Mouse (Mus musculus): ENCODE results near the gene P4htm.

Gene P4htm

GRCm38 (mm10) chr9:108596998-108597764, at the start of gene P4htm:
TSS of gene P4htm (minus strand) at chr9:108597667.
- CTCF ChIA-PET: interaction anchor here (0.7 kb wide), 1 partner anchor 454 kb away, joined by 4 read pairs; no protein-coding TSS in a partner anchor

DNA sequence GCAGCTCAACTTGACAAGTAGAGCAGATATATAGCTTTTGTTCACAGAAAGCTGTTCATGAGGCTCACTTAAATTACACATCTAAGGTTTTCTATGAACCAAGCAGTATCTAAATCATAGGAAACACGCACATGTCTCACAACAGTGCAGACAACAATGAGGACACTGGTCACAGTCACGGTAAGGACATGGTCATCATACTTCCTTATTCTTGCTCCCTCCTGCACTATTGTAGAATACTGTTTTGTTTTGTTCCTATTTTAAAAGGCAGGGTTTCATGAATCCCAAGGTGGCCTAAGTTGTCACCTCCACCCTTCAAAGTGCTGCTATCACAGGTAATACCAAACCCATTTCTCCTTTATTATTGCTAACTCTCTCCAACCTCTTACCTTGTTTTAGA, 42.4 kb upstream of the P4htm start:
- CTCF ChIA-PET: no interaction called here

DNA sequence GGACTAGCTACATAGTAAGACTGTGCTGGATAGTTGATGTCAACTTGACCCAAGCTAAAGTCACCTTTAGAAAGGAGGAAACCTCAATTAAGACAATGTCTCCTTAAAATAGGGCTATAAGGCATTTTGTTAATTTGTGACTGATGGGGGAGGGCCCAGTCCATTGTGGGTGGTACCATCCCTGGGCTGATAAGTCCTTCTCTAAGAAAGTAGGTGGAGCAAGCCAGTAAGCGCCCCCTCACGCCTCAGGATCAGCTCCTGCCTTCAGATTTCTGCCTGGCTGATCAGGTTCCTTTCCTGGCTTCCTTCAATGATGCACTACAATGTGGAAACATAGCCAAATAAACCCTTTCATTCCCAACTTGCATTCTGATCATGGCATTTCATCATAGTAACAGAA, 37.9 kb upstream of the P4htm start:
- CTCF ChIA-PET: no interaction called here

DNA sequence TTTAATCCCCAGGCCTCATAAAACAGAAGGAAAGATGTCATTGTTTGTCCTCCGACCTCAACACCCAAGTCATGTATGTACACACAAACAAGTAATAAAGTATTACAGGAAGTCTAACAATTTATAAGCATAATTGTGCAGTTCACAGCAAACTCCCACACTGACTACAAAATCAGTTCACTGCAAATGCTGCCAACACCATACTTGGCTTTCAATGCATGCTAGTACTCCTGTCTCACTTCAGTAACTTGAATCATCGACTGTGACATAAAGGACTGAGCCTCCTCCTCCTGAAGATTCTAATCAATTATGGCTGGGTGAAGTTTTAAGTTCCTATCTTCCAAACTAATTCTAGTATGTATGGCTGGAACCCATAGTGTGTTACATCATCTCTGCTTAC, 36.4 kb upstream of the P4htm start:
- CTCF ChIA-PET: interaction anchor here (0.7 kb wide), 1 partner anchor 52 kb away, joined by 7 read pairs; no protein-coding TSS in a partner anchor

GRCm38 (mm10) chr9:108632375-108632774, 34.9 kb upstream of the P4htm start:
- CTCF ChIA-PET: no interaction called here

DNA sequence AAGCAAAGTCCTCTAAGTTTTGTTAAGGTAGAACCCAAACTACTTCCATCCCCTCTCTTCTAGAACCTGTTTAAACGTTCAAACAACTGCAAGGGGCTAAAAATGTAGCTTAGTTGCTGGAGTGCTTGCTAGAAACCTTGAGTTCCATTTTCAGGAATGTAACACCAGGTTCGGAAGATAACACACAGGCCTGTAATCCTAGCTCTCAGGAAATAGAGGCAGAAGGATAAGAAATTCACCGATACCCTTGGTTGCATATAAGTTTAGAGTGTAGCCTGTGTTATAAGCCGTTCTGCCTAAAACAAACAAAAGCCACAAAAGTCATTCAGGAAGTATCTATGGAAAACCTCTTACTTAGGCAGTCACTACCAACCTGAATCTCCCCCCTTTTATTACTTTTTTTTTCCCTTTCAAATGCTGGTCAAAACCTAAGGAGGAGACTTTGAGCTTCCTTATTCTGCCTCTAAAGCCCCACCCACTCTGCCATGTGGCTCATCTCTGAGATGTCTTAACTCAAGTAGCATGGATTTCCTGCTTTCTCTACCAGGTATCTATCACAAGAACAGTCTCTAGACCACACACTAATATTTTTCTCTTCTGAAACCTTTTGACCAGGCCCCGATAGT, 34.3 kb upstream of the P4htm start:
- CTCF ChIA-PET: interaction anchor here (0.6 kb wide), 1 partner anchor 249 kb away, joined by 4 read pairs; no protein-coding TSS in a partner anchor

DNA sequence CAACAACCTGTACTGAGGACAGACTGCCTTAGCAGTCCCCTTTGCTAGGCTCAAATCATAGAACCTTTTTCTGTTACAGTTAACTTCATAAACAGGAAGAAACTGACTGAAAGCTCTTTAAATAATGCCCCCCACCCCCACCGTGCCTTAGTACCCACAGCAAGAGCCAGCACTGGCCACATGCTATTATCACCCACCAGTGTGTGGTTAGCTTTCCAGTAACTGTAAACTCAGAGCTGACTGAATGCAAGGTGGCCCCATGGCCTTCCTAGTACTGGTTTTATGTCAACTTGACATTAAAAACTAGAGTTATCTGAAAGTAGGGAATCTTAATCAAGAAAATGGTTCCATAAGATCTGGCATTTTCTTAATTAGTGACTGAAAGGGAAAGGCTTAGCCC, 33.2 kb upstream of the P4htm start:
- CTCF ChIA-PET: no interaction called here

DNA sequence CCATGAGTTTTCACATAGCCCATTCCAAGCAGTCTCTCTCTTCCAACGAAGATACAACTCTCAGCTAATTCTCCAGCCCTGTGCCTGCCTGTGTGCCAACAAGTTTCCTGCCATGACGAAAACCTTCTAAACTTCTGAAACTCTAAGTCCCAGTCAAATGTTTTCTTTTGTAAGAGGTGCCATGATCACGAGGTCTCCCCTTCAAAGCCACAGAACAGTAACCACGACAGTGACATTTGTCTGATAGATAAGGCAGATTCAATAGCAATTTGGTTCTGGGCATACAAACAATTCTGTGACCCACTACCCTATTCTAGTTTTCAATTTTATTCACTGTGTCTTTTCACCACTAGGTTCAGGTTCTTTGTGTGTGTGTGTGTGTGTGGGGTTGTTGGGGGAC, 30.7 kb upstream of the P4htm start:
- CTCF ChIA-PET: no interaction called here

DNA sequence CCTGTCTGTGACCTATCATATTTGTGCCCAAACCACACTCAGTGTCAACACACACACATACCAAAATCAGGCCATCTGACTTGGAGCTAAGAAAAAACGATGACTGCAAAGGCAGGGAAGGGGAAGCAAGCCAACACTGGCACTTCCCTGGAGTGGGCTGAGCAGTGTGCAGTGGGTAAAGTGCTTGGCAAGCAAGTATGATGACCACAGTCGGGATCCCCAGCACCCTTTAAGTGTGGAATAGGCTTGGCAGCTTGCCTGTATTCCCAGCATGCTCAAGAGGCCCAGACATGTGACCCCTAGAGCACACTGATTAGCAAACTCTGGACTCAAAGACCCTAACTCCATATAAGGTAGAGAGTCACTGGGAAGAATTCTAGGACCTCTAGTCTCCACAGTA, 29.0 kb upstream of the P4htm start:
- CTCF ChIA-PET: no interaction called here

DNA sequence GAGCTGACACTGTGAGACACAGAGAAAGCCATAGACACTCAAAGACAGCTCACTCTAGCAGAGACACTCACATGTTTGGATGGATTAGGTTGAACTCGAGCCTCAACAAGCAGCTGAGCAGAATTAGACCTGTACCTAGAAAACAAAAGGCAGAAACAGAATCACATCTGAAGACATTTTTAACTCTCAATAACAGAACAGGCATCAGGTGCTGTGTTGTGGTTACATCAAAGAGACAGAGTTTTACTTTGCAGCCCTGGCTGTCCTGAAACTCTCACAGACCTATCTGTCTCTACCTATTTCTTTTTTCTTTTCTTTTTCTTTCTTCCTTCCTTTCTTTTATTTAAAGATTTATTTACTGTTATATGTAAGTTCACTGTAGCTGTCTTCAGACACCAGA, 19.8 kb upstream of the P4htm start:
- CTCF ChIA-PET: no interaction called here

GRCm38 (mm10) chr9:108611488-108611887, 14.0 kb upstream of the P4htm start:
- CTCF ChIA-PET: no interaction called here

- CTCF ChIA-PET: no interaction called here
Observed at GRCm38 (mm10) chr9:108608889-108609288, 11.4 kb upstream of the P4htm start.

GRCm38 (mm10) chr9:108607929-108608328, 10.5 kb upstream of the P4htm start:
- CTCF ChIA-PET: interaction anchor here (0.6 kb wide), 1 partner anchor 288 kb away, joined by 4 read pairs; no protein-coding TSS in a partner anchor

DNA sequence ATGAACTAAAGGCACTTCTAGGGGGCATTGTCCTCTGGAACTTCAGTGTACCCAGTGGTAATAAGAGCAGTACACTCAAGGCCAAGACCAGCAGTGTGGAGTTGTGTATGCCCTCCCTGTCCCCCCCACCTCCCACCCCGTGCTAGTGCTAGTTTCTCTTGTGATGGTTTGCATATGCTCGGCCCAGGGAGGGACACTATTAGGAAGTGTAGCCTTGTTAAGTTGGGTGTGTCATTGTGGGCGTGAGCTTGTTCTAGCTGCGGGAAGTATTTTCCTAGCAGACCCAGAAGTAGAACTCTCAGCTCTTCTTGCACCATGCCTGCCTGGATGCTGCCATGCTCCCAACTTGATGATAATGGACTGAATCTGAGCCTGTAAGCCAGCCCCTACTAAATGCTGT, 4.5 kb upstream of the P4htm start:
- CTCF ChIA-PET: no interaction called here

- CTCF ChIA-PET: no interaction called here
Observed at GRCm38 (mm10) chr9:108600011-108600410, 2.5 kb upstream of the P4htm start.

GRCm38 (mm10) chr9:108599021-108599566, 1.6 kb upstream of the P4htm start:
- CTCF ChIA-PET: no interaction called here

GRCm38 (mm10) chr9:108594354-108594753, 3.1 kb downstream of the P4htm start:
- CTCF ChIA-PET: no interaction called here

- CTCF ChIA-PET: no interaction called here
Observed at GRCm38 (mm10) chr9:108591462-108591861, 6.0 kb downstream of the P4htm start.

- CTCF ChIA-PET: no interaction called here
Observed at GRCm38 (mm10) chr9:108589229-108589628, 8.2 kb downstream of the P4htm start.

DNA sequence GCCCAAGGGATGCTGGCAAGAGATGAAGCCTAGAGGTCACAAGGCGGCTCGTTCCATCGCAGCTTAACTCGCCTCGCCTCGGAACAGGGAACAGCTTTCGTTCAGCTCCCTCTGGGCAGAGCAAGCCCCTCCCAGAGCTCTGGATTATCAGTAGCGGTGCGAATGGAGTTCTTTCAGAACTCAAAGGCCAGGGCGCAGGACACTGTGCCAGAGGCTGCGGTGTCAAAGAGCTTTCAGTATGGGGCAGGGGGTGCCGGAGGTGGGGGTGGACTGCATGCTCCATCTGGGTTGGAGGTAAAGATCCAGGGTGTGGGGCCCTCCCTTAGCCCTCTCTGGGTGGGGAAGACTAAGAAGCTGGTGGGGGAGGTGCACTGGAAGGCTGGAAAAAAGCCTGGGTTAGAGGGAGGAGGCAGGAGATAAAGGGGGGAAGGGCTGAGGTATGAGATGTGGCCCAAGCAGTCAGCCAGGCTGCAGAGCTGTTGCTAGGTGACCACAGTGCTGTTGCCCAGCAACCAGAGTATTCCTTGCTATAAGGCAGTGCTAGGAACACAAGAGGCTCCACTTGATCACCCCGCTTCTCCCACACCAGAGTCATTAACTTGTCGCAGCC, 9.8 kb downstream of the P4htm start:
- CTCF ChIA-PET: no interaction called here

- CTCF ChIA-PET: no interaction called here
Observed at GRCm38 (mm10) chr9:108579344-108579690, 18.1 kb downstream of the P4htm start.

GRCm38 (mm10) chr9:108578545-108579343, 18.7 kb downstream of the P4htm start, which contains the start of gene Wdr6:
TSS of gene Wdr6 (minus strand) at chr9:108578739.
- CTCF ChIA-PET: no interaction called here
